Mouse (Mus musculus) CD4-positive naive resting alpha-beta T cell, adult 76 days (primary cell): ENCODE measurements around the gene Sf3b2. TPM values are rescaled to one million over a fixed set of nuclear protein-coding genes. Genes with fewer than 3 reads are reported as not detected.

Experiments
- total RNA-seq: library from RNA; stranded (reverse); gene quantifications from one replicate; pipeline ENCODE4 v1.2.4, GENCODE M21; 2023

Gene Sf3b2
- total RNA-seq = 265 TPM

DNA sequence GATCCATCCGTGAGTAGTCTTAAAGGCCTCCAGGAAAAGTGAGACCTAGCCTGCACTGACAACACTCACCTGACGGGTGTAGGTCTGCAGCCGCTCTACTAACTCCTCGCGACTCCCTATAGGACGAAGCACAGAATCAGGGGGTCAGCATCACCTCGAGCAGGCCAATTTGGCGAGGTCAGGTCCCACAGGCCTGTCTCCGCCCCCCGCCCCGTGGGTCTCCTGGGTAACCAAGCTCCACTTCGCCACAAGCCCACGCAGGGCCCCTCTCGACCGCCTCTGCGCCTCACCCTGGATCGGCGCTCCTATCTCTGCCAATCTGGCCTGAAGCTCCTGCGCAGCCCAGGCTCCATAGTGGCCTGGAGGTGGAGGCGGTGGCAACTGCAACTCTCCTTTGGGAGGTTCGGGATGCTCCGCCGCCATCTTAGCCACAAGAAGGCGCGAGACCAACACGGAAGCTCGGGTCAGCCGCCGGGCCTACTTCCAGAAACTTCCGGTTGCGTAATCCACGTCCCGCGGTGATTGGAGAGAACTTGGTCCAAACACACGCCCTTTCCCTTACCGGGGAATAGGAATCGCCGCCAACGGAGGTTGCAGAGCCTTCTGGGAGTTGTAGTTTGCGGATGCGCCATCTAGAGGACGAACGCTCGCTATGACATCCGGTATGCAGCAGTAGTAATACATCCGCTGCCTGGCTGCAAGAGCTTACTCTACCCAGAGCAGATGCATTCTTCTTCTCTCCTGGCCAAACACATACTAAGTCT lies at the start of gene Sf3b2:
TSS of gene Sf3b2 (minus strand) at position 484 of the 764 bp plus-strand sequence.

GRCm38 (mm10) chr19:5335441-5335840 lies 40.2 kb upstream of the Sf3b2 start, which contains the start of gene Catsper1:
Gene Catsper1 (plus strand): TSS chr19:5335741.

DNA sequence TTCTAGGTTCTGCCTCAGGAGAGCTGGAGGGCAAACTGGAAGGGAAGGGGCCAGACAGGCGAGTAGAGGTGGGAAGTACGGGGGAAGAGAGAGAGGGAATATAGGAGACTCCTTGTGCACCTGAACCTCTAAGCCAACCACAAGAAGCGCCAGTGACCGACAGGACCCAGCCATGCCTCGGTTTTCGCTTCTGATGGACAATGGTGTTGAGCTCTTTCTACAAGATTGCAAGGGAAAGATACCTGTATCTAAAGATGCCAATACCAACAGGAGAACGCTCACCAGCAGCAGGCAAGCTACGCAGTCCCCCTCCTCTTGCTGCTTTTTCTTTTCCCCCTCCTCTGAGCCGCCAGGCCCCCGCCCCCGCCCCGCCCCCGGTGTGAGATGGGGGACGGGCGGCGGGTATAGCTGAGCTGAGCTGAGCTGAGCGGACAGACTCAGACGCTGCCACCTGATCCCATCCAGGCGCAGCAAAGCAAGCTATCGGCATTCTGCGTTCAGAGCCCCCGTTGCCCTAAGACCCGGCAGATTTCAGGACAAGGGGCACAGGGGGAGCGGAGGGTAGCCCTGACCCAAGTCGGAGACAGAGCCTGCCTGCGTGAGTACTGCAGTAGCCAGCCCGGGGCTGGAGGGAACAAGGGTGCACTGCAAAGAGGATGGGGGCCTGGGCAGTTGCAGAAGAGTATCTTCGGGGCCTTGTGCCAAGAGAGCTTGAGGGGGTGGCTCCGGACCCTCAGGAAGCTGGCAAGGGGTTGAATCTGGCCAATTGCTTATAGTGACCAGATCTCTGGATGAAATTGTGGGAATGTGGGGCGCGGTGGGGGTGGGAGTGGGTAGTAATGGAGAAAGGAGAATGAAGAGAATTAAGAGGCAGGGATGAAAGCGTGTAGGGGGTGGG lies 2.9 kb upstream of the Sf3b2 start, which contains the start of gene Gal3st3:
TSS of gene Gal3st3 (plus strand) at position 429 of the 898 bp plus-strand sequence.

DNA sequence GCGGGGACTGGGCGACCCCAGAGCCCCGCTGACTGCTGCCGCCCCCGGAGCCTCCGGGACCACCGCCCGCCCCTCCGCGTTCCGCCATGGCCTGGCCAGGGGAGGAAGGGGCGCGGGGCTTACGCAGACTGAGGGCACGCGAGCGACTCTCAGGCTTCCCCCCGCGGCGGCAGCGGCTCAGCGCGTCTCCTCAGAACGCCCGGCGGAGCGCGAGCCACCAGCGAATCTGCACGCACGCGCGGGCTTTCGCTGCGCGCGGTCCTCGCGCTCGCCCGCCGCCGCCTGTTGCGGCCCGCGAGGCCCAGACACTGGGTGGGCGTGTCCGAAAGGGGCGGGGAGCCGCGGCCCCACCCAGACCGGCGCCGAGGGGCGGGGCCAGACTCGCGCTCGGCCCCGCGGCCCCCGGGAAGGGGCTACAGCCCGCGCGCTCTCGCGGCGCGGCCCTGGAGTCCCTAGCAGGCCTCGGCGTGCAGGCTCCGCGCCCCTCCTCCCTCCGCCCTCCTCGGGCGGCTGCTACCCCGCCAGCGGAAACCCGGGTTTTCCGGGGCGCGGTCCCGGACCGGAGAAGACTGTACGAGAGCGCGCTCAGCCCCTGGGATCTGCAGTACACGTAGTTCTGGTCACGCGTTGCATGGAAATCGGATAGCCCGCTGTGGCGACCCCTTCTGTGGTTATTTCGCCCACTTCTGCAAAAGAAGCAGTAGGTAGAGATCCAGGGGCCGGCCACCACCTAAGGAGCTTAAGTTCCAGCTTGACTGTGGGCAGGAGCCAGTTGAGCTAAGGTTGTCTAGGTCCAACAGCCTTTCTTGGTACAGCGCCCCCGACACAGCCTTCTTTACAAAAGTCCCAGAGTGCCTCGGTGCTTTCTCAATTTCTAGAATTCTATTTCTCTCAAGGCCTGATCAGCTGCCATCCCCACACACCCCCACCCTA lies 22.2 kb downstream of the Sf3b2 start, which contains the start of gene Pacs1:
TSS of gene Pacs1 (minus strand) at position 319 of the 933 bp plus-strand sequence.

Other genes with a start within 250 kb of the Sf3b2 start
- 3.2 TPM for gene Rin1, start 245.0 kb downstream of the Sf3b2 start, total RNA-seq
- not detected for gene Cd248, start 227.4 kb downstream of the Sf3b2 start, total RNA-seq
- gene Tmem151a, start 209.9 kb downstream of the Sf3b2 start, total RNA-seq = not detected
- 19.2 TPM for gene Yif1a, start 206.9 kb downstream of the Sf3b2 start, total RNA-seq
- gene Cnih2, start 196.9 kb downstream of the Sf3b2 start, total RNA-seq = 3.4 TPM
- gene Rab1b, start 188.4 kb downstream of the Sf3b2 start, total RNA-seq = 90.7 TPM
- gene Klc2, start 176.9 kb downstream of the Sf3b2 start, total RNA-seq = 20.2 TPM
- gene Pacs1, start 22.3 kb downstream of the Sf3b2 start, total RNA-seq = 116 TPM
- not detected for gene Gal3st3, start 2.9 kb upstream of the Sf3b2 start, total RNA-seq
- not detected for gene Catsper1, start 40.3 kb upstream of the Sf3b2 start, total RNA-seq
- gene Cst6, start 54.1 kb upstream of the Sf3b2 start, total RNA-seq = not detected
- gene Eif1ad, start 71.3 kb upstream of the Sf3b2 start, total RNA-seq = 31.3 TPM
- 87.0 TPM for gene Banf1, start 71.7 kb upstream of the Sf3b2 start, total RNA-seq
- gene Sart1, start 93.2 kb upstream of the Sf3b2 start, total RNA-seq = 189 TPM
- not detected for gene Tsga10ip, start 107.1 kb upstream of the Sf3b2 start, total RNA-seq
- gene Drap1, start 129.5 kb upstream of the Sf3b2 start, total RNA-seq = 164 TPM
- gene AI837181, start 129.7 kb upstream of the Sf3b2 start, total RNA-seq = 54.1 TPM
- gene Fosl1, start 152.1 kb upstream of the Sf3b2 start, total RNA-seq = 0.79 TPM
- gene Ccdc85b, start 162.4 kb upstream of the Sf3b2 start, total RNA-seq = 6.2 TPM
- gene Fibp, start 165.2 kb upstream of the Sf3b2 start, total RNA-seq = 82.7 TPM
- 43.6 TPM for gene Ctsw, start 173.1 kb upstream of the Sf3b2 start, total RNA-seq
- gene Efemp2, start 178.5 kb upstream of the Sf3b2 start, total RNA-seq = not detected
- gene Mus81, start 192.9 kb upstream of the Sf3b2 start, total RNA-seq = 38.5 TPM
- 1,344 TPM for gene Cfl1, start 195.0 kb upstream of the Sf3b2 start, total RNA-seq
- gene 1700020D05Rik, start 208.3 kb upstream of the Sf3b2 start, total RNA-seq = not detected
- gene Snx32, start 215.1 kb upstream of the Sf3b2 start, total RNA-seq = 4.8 TPM